Mouse (Mus musculus) subcutaneous adipose tissue, adult 2 months (tissue): ENCODE results near the gene Mblac1. TPM values are rescaled to one million over a fixed set of nuclear protein-coding genes. Genes with fewer than 3 reads are reported as not detected.

Experiments used
- polyA plus RNA-seq: library from polyadenylated mRNA; depleted of rRNA; stranded (reverse); fragments of >200 nt; gene quantifications from 2 replicates; pipeline ENCODE4 v1.2.3, GENCODE M21; 2012; ENCODE audit warnings: low replicate concordance; rRNA removed

Mblac1 gene
- polyA plus RNA-seq = 7.2 and 8.4 TPM in 2 replicates

GRCm38 (mm10) chr5:138193771-138194727, at the start of gene Mblac1:
Gene Mblac1, plus strand, starts transcription at chr5:138194314.

GRCm38 (mm10) chr5:138155443-138155976, 38.6 kb upstream of the Mblac1 start, which contains the start of gene Zfp113:
Gene Zfp113, minus strand, starts transcription at chr5:138155744.

GRCm38 (mm10) chr5:138160842-138161665, 33.1 kb upstream of the Mblac1 start, which contains the start of gene Cops6:
Gene Cops6, plus strand, starts transcription at chr5:138161071.

GRCm38 (mm10) chr5:138171695-138172491, 22.2 kb upstream of the Mblac1 start, which contains the start of the genes Ap4m1 and Mcm7:
Gene Ap4m1, plus strand, starts transcription at chr5:138172002.
Gene Mcm7, minus strand, starts transcription at chr5:138172422.

GRCm38 (mm10) chr5:138186950-138187638, 7.0 kb upstream of the Mblac1 start, which contains the start of the genes Taf6 and Cnpy4:
Gene Taf6, minus strand, starts transcription at chr5:138187451.
Gene Cnpy4, plus strand, starts transcription at chr5:138187485.

GRCm38 (mm10) chr5:138225700-138226099, 31.6 kb downstream of the Mblac1 start, which contains the start of gene Nxpe5:
Gene Nxpe5, plus strand, starts transcription at chr5:138225898.

Other genes starting within 250 kb of the Mblac1 start
- 0.09 and 0.14 TPM in 2 replicates for gene Gjc3, start 231.2 kb upstream of the Mblac1 start, polyA plus RNA-seq
- 0.16 and 0.39 TPM in 2 replicates for gene Azgp1, start 212.8 kb upstream of the Mblac1 start, polyA plus RNA-seq
- gene Smok3a, start 173.1 kb upstream of the Mblac1 start, polyA plus RNA-seq = not detected in 2 replicates
- not detected in 2 replicates for gene Smok3b, start 172.9 kb upstream of the Mblac1 start, polyA plus RNA-seq
- gene Smok3c, start 141.1 kb upstream of the Mblac1 start, polyA plus RNA-seq = not detected in 2 replicates
- 4.7 and 8.3 TPM in 2 replicates for gene Zkscan1, start 109.2 kb upstream of the Mblac1 start, polyA plus RNA-seq
- 8.7 and 12.5 TPM in 2 replicates for gene Zscan21, start 77.4 kb upstream of the Mblac1 start, polyA plus RNA-seq
- gene Zfp113, start 38.6 kb upstream of the Mblac1 start, polyA plus RNA-seq = 2.4 and 4.2 TPM in 2 replicates
- gene Cops6, start 33.2 kb upstream of the Mblac1 start, polyA plus RNA-seq = 122 and 145 TPM in 2 replicates
- 66.6 and 72.1 TPM in 2 replicates for gene Ap4m1, start 22.3 kb upstream of the Mblac1 start, polyA plus RNA-seq
- gene Mcm7, start 21.9 kb upstream of the Mblac1 start, polyA plus RNA-seq = 20.3 and 54.7 TPM in 2 replicates
- gene Taf6, start 6.9 kb upstream of the Mblac1 start, polyA plus RNA-seq = 52.1 and 79.8 TPM in 2 replicates
- gene Cnpy4, start 6.8 kb upstream of the Mblac1 start, polyA plus RNA-seq = 8.0 and 11.5 TPM in 2 replicates
- 3.7 and 5.3 TPM in 2 replicates for gene Nxpe5, start 31.6 kb downstream of the Mblac1 start, polyA plus RNA-seq
- gene Lamtor4, start 61.2 kb downstream of the Mblac1 start, polyA plus RNA-seq = 232 and 331 TPM in 2 replicates
- 38.8 and 71.4 TPM in 2 replicates for gene BC037034, start 69.7 kb downstream of the Mblac1 start, polyA plus RNA-seq
- 0.80 and 5.2 TPM in 2 replicates for gene Gal3st4, start 78.5 kb downstream of the Mblac1 start, polyA plus RNA-seq
- 0.01 TPM in 1 of 2 replicates, not detected in the other for gene Gm43720, start 85.6 kb downstream of the Mblac1 start, polyA plus RNA-seq
- gene Gpc2, start 85.7 kb downstream of the Mblac1 start, polyA plus RNA-seq = 6.5 and 27.6 TPM in 2 replicates
- gene Stag3, start 85.9 kb downstream of the Mblac1 start, polyA plus RNA-seq = 1.2 and 1.4 TPM in 2 replicates
- gene Pvrig, start 147.6 kb downstream of the Mblac1 start, polyA plus RNA-seq = 0.29 and 2.0 TPM in 2 replicates
- 3.6 and 6.4 TPM in 2 replicates for gene Zfp157, start 247.2 kb downstream of the Mblac1 start, polyA plus RNA-seq